Mouse (Mus musculus) spleen, postnatal 4 days (tissue): ENCODE measurements around the gene Angptl2.

Experiments
- DNase-seq, 2 experiments: peaks; one replicate each; pipeline ENCODE4 v3.0.0; 2022; ENCODE audit warnings: low spot score in 2 of 2

The Angptl2 gene

DNA sequence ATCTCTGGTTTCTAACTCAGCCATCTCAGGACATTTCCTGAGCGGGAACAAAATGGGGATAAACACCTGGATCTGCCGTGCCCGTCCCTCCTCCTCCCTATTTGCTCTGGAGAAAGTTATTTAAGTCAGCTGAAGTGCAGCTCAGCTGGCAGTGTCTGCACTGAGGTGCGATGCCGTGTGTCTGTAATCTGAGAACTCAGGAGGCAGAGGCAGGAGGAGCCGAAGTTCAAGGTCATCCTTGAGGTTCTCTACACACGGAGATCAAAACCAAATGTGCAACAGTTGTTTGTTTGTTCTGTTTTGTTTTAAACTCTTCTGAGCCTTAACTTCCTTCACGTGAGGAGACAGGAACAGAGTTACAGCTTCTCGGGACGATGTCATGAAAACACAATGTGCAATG is 14.8 kb downstream of the Angptl2 start:
- DNase-seq: no peak

DNA sequence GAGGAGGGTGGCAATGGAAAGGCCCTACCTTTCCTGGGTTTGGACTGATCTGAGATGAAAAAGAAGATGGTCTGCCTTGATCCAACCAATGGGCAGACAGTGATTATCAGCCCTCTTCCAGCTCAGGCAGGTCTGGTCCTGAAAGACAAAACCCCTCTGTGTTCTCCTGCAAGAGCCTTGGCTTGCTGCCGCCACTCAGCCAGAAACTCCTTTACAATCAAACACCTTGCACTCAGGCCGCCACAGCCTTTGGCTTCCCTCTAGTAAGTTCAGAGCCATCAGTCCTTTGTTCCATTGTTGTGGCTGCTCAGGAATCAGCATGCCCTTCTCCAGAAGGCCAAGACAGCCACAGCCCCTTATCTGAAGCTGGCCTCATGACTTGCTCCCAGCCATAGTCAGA is 15.9 kb downstream of the Angptl2 start:
- no peak for DNase-seq

DNA sequence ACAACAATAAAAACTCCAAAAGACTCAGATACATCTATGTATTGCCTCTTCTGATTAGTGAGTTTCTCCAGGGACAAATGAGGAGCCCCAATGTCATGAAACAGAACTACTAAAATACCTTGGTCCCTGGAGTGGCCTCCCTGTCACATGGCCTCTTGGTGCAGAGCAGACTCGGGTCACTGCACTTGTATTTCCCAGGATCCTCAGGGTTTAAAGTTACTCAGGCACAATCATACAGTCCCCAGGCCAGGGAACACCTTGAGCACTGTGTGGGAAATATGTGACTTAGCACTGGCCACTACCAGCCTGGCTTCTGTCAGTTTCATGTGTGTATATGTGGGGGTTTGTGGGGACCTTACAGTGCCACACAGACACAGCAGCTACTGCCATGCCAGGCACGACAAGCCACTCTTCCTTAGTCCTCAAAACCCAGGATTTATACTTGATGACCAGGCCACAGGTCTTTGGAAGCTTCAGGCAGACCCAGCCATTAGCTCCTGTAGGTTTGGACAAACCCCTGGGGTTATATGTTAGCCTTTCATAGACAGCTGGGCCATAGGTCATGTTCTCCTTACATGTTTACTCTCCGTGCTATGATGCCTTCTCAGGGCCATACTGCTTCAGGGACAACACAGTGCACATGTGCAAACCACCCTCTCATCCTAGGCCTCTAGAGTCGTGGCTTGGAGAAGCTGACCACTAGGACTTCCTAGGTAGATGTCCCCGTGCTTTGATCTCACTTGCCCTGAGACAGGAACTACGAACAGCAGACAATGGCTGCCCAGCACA is 17.1 kb downstream of the Angptl2 start:
- DNase-seq: no peak

DNA sequence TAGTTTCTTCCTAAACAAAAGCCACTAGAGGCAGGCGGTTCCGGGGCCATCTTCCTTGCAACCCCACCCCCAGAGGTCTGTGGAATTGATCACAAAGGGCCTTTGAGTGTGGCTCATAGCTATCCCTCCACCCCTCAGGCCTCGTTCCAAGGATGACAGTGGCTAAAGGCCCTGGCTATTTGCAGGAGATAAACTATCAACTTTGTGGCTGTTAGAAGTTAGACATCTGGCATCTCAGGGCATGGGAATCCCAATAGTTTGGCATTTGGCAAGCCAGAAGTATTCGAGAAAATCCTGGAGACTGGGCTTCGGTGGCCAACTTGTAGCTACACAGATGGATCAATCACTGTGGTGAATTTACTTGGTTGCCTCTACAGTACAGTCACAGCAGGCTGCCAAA is 18.0 kb downstream of the Angptl2 start:
- no peak for DNase-seq

DNA sequence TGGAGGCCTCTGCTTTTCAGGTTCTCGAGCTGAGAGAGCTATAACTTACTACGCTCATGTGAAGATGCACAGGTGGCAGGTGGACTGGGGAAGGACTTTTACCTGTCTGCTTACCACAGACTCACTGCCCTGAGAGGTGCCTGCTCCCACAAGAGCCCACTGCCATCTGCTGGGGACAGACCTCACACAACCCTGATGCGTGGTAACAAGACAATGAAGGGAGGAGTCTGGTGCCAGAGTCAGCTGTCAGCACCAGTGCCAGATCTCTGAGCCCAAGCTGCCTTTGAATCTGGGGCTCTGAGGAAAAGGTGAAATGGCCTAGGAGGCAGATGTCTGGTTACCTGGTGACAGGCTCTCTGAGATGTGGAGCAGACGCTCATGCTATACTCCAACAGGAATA is 19.0 kb downstream of the Angptl2 start:
- DNase-seq: no peak

DNA sequence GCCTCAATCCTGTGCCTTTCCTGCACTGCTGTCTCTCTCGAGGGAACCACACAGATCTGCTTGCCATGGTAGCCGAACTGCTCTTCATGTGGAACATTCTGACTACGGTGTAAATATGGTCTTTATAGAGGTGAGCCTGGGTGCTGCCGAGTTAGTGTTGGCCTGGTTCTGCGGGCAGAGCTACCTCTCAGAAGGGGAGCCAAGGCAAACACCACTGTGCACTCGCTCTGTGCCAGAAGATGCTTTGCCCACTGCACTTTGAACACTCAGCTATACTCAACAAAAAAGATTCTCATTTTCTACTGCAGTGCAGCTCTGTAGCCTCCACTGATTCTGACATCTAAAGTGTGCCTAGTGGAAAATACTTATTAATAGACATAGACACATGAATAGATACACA is 21.7 kb downstream of the Angptl2 start:
- DNase-seq: no peak

DNA sequence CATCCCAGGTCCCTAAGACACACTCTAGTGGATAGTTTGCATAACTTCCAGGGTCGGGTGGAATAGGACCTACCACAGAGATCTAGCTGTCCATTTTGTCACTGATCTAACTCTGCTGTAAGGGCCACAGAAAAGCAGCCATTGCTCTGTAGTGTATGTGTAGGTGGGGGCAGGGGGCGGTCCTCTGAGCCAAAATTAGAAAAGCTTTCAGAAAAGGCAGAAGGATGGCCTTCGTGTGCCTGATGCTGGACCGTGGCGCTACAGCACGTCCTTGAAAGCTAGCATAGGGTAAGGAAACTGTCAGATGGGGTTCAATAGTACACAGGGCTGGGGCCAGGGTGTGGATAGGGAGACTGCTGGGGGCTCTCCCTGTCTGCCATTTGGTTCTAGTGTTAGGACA is 29.0 kb downstream of the Angptl2 start:
- no peak for DNase-seq

DNA sequence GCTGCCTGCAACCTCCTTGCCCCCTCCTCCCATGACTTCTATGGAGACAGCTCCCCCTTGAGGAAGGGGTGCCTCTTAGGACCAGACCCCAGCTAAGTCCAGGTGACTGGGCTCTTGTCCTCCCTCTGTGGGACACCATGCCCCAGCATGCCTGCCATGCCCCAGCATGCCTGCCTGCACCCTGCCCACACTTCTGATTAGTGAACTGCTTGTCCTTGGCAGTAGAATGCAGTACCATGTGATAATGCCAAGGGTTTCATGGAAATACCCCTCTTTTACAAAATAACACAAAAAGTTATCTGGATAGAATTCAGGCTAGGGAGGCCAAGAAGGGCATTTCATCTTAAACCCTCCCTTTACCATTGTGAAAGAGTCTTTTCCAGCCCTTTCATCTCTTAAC is 29.5 kb downstream of the Angptl2 start:
- DNase-seq: no peak

DNA sequence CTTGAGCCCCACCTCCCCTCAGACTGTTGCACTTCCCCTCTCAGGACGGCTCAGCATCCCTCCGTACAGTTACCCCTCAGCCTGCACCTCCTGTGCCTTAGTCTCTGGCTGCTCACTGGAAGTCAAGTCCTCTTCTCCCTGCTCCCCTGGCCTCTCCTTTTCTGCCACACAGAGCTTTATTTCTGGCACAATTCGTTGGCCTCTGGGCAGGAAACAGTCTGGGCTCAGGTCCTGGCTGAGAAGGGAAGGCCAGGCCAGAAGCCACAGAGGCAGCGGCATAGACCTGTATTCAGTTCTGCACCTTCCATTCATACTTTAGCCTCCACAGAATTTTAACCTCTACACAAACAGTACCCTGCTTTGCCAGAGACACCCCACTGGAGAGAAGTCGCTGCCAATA is 31.0 kb downstream of the Angptl2 start:
- DNase-seq: no peak

DNA sequence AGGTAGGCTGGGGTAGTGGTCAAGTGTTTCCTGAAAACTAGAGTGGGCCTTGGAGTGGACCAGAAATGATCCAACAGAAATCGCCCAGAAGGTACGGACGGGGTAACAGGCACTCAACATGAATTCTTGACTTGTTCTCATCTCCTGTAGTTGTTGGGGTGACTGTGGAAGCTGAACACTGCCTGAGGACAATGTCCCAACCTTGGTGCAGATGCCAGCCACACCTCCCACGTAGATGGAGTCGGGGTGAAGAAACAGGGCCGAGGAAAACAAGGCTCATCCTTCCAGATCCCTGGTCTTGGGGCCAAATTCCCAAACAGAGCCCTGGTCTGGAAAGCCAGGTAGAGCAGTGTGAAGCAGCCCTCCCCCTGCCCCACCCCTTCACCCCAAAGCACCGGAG is 32.7 kb downstream of the Angptl2 start:
- no peak for DNase-seq

DNA sequence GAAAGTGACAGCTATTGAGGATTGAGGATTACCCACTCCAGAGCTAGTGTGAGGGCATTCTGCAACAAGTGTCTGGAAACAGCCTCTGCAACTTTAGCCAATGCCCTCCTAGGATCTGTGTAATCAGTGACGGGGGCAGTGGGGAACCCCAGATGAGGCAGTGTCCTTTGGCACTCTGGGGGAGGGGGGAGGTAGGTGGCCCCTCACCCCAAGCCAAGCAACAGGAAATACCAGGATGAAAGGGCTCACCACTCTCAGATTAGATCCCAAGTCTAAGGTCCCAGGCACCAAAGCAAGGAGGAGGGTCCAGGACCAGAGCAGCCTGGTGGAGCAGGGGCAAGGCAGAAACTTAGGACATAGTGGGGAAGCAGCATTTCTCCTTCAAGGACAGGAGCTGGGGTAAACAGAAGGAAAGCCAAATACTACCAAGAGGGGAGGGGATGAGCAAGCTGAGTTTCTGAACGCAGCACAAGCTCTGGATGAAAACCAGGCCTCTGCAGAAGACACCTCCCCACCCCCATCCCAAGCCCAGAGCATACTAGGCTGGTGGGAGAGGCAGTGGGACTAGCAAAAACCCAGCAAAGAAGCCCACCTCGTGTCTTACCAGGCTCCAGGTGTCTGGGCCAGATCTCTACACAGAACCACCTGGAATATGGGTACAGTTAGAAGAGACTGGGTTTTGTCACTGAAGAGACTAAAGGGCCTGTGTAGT is 34.2 kb downstream of the Angptl2 start:
- DNase-seq: no peak

DNA sequence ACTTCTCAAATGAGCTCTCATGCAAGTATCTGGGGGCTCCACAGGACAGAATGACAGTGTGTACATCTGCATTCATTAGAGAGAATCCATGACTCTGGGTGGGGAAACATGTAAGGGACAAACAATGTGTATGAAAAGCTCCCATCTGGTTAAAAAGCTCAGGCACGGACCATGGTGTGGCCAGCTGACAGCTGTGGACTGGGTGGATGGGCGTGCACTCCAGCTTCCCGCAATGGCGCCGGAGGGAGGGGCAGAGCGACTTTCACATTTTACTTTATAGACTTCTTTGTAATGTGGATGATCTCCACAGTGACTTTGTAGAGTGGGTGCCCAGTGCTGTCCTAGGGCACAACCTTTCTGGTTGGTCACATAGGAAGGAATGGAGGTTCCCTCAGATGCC is 36.9 kb downstream of the Angptl2 start:
- no peak for DNase-seq

DNA sequence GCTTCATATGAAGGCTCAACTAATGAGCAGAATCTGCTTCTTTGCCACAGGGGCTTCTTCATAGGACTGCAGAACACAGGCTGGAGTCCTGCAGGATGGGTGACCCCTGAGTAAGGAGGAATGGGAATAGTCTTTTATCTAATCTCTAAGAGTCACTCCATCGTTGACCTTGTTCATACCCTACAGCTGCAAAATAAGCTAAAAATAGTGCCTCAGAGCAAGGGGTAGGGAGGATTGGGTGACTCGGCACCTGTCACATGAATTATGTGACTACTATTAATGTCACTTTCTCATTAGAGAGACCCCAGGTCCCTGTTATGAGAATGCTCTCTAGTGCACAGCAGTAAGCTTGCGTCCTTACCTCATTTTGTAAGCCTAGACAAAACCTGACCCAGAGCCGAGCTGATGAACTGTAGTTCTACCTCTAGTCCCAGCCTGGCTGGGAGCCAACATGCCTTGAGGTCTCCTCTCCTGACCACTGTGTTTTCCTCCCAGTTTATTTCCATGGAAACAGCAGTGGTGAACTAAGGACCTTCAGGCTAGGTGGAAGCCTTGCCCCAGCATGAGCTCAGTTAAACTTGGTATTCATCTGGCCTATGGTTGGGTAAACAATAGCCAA is 37.8 kb downstream of the Angptl2 start:
- DNase-seq: no peak

DNA sequence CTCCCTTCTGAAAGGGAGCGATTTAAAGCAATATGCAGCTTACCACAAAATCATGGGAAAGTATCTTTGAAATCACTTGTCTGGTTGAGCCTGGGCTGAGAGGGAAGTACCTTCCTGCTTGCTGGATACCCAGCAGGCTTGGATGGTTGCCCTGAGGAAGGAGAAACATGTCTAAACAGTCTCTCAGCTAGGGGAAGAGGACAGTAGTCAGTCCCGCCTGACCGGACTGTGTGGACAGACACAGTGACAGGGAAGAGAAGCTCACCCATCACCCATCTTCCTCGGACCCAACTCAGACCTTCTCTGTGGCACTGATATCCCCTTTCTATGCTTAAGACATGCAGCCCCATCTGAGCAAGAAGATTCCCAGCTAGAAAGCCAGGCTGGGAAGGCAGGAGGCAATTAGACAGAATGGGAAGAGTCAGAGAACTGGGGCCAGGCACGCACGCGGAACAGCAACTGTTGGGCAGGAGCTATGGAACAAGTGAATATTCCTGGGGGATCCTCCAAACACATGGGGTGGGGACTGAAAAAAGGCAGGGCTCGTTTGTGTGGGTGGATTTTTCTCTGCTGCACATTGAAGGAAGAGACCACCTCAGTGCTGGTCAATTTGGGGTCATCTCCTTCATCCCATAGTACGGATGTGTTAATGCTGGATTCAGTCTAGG is 38.6 kb downstream of the Angptl2 start:
- DNase-seq: no peak

DNA sequence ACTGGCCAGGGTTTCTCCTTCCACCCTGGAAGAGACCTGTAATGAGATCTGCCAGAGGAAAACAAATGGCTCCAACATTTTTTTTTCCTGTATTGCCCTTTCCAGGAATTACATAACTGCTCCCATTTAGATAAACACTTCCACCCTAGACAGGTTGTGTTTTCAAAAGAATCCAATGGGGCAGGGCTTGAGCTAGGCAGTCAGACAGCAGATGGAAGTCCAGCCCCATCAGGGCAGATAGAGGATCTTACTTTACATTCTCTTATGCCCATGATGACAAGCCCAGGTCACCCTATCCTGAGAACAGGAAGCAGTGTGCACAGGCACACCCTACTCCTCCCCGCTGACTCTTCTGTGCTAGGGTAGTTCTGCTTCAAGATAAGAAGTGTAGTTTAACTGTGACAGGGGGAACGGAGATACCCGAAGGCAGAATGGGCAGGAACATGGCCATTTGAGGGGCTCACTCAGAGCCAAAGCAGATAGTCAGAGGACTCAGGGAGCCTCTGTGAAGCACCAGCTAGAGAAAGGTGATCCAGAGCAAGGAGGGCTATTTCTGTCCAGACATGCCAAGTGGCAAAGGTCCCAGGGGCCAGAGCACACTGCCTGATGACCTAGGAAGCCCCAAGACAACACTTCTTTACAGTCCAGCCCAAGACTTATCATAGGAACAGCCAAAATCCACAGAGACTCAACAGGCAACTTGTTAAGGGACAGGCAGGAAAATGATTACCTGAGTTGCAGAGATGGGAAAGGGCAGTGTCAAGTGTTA is 41.1 kb downstream of the Angptl2 start:
- no peak for DNase-seq

DNA sequence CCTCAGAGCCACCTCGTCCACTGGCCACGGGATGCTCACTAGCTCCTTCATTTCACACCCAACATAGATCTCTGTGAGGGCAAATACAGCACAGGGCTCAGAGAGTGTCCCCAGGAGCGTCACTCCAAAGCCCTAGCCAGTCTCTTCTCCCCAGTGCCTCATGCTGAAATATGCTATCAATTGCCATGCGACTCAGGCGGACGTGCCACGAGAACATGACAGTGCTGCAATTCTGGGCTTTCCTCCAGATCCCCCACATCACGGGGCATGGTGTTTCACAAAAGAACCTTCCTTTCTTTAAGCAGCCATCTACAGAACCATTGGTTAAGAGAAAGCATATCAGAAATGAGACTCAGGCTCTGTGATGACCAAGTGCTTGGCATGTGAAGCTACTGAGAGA is 44.9 kb downstream of the Angptl2 start:
- DNase-seq: no peak

DNA sequence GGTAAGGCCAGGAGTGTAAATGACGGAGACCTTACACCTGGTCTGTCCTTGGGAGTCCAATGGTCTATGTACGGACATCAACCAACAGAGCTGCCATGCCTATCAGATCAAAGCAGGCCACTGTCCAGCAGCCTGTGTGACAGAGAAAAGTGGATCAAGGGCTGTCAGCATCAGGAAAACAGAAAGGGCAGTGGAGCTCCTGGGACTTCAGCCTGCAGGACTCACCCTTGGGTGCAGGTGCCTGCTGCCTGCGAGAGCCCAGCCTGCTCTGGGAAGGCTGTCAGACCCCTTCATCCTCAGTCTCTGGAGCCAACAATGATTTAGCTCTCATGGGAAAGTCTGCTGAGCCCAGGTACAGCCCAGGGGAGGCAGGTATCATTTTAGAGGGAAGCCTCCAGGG is 45.6 kb downstream of the Angptl2 start:
- no peak for DNase-seq

DNA sequence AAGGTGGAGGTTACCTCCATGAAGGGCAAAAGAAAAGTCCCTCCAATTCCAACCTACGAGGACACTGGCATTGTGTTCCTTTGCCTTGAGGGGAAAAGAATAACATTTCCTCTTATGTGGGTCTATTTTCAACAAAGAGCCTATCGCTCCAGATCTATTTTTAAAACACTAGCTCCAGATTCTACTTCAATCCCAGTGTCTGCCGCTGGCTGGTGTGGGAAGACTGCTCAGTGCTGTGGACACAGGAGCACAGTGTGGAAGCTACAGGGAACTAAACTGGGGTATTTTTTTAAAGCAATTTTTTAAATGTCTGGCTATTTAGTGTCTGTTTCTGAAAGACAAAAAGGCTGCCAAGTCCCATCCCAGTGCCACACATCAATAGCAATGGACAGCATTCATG is 49.9 kb downstream of the Angptl2 start:
- DNase-seq: no peak

DNA sequence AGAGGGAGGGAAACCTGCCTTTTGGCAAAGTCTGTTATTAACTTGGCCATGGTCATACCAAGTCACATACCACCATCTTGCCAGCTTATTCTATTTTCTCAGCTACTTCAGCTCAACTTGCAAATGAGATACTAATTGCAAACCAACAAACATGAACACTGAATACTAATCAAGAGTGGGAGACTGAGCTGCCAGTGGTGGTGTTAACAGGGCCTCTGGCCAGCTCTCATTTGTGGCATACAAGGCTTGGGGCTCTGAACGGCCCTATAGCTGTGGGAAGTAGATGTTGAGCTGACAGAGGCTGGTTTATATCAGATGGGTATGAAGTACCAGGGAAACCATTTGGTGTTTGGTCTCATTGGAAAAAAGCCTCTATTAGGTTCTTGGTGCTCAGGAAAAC is 51.2 kb downstream of the Angptl2 start:
- DNase-seq: no peak

DNA sequence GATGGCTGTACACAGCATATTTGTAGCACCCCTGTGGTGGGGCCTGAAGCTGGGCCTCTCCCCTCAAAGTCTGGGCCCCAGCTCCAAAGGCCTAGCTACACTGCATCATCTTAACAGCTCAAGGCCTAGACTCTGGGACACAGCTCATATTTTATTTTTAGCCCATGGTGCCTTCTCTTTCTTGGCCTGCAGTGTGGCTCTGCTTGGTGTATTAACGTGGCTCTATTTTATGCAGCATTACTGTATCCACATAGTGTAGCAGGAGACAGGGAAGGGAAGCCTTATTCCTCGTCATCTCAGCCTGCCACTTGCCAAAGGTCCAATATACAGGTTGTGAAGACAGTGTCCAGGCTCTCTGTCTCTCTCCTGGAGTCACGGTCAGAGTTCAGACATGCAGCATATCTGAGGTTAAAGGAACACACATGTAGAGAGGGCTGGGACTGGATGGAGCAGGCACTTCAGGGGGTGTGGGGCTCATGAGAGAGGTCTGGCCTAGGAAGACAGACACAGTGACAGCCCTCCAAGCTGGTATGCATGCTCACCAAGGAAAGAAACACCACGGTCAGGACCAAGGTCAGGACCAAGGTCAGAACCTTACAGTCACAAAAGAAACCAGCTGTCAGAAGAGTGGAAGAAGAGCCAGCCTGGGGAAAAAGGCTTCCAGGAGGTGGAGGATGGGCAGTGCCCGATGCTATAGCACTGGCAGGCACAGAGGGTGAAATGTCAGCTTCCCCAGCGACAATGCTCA is 52.7 kb downstream of the Angptl2 start:
- DNase-seq: no peak

DNA sequence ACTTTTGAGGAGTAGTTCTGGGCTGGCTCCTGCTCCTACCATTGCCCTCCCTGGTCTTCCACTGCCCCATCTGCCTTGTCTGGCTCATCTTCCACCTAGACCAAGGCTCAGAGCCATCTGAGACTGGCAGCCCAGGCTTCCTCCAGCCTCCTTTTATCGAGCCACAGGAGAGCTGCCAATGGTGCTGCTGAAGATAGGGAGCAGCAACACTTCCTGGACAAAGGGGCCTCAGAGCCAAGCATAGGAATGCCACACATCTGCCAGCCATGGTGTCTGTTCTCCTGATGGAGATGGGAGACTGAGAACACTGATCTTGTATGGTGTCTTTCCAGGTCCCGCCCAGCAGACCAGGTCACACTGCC is 53.2 kb downstream of the Angptl2 start:
- no peak for DNase-seq
